Mouse (Mus musculus) cerebellum, postnatal 25 days (tissue): ENCODE measurements at regions not wholly inside any gene's neighbourhood (a gene's known extent, or its start where the extent isn't known, plus 50 kb on each side); places are given as distances from the start of the nearest gene placed in this dataset.

Source experiments
- DNase-seq, 2 experiments: peaks; one replicate each; pipeline ENCODE4 v3.0.0; 2021; ENCODE audit warnings: mixed read lengths in 2 of 2

GRCm38 (mm10) chr15:28732409-28732808 lies 528.9 kb downstream of the Dnah5 start:
- no peak for DNase-seq

- no peak for DNase-seq
These were observed 537.0 kb downstream of the Dnah5 start for GRCm38 (mm10) chr15:28740591-28740990.

GRCm38 (mm10) chr15:28745691-28746090 lies 542.1 kb downstream of the Dnah5 start:
- DNase-seq: no peak

GRCm38 (mm10) chr15:28746603-28747002 lies 543.1 kb downstream of the Dnah5 start:
- no peak for DNase-seq

- peak in 1 of 2 experiments; percentile 22 for DNase-seq
These were observed 555.2 kb downstream of the Dnah5 start for GRCm38 (mm10) chr15:28758736-28759135.
